In genomic region chr3:26333239-26333811, GRCm38 (mm10) we compare ENCODE assay signal across 7 mouse cellular contexts. TPM values are rescaled to one million over a fixed set of nuclear protein-coding genes. Genes with fewer than 3 reads are reported as not detected.
DNase-seq lines count a peak whose midpoint lies in the region; ATAC-seq and TF ChIP-seq lines count a peak whose summit lies in the region.

No protein-coding gene starts in this region.

- H3K27me3 ChIP-seq in forebrain, embryonic 14.5 days (replicated peaks; ENCODE audit: control insufficient read depth, insufficient read depth, low read length) = no peaks in the 10 kb centered on the region
- peaks cover 29% of the 10 kb centered on the region for H3K27me3 ChIP-seq in midbrain, embryonic 12.5 days
- no peaks in the 10 kb centered on the region for H3K27me3 ChIP-seq in thymus, adult 2 months (ENCODE audit: control insufficient read depth, insufficient read depth, low read length)

- WGBS in forebrain, embryonic 14.5 days = under 1% methylated on average over 38 of the region's 41 CpGs
- under 1% methylated on average over 35 of the region's 41 CpGs for WGBS in midbrain, embryonic 12.5 days
- 4% methylated on average over 41 of the region's 41 CpGs for WGBS in thymus, adult 2 months

- peak overlapping the region; percentile 47; the same call in 1 of the 2 replicates for H3K9ac ChIP-seq in ES-E14 (ENCODE audit: insufficient read depth, low read depth, low read length, poor library complexity, severe bottlenecking)
- H3K9ac ChIP-seq in forebrain, embryonic 14.5 days (ENCODE audit: low read length) = peak overlapping the region; percentile 91
- H3K9ac ChIP-seq in midbrain, embryonic 12.5 days (replicated peaks) = peak overlapping the region; percentile 66

- peak; percentile 62 for ATAC-seq in forebrain, embryonic 14.5 days
- ATAC-seq in midbrain, embryonic 12.5 days (ENCODE audit: low FRiP score, low read depth) = peak; percentile 74

- H3K4me3 ChIP-seq in ES-E14 (ENCODE audit: insufficient read depth in 1 of 2, low read depth in 1 of 2, low read length in 2 of 2, poor library complexity in 1 of 2, severe bottlenecking in 1 of 2) = peak overlapping the region; percentile 63 to 66
- peak overlapping the region; percentile 80 for H3K4me3 ChIP-seq in forebrain, embryonic 14.5 days (ENCODE audit: low read depth, low read length)
- H3K4me3 ChIP-seq in midbrain, embryonic 12.5 days = peak overlapping the region; percentile 61
- no peak overlapping the region for H3K4me3 ChIP-seq in thymus, adult 2 months (ENCODE audit: control insufficient read depth, insufficient read depth, low read length)

- TF ChIP-seq POLR2A in thymus, adult 2 months (IDR thresholded peaks at IDR 0.05; ENCODE audit: control insufficient read depth, extremely low read depth, insufficient read depth, low read length, poor library complexity) = no peak

- no peak for TF ChIP-seq CTCF in thymus, adult 2 months (IDR thresholded peaks at IDR 0.05; ENCODE audit: borderline replicate concordance, control insufficient read depth, extremely low read depth, insufficient read depth, low read length, poor library complexity)

- in situ Hi-C loops in ES-E14 (cut with MboI; ENCODE audit: low sequenced_read_pairs in 2 of 2, unreplicated experiment in 2 of 2) = no loop called here

- H3K9me3 ChIP-seq in ES-E14 (ENCODE audit: control insufficient read depth, insufficient read depth, low read depth, low read length) = no peaks in the 10 kb centered on the region
- H3K9me3 ChIP-seq in forebrain, embryonic 14.5 days (replicated peaks; ENCODE audit: control insufficient read depth, low read length) = no peaks in the 10 kb centered on the region
- no peaks in the 10 kb centered on the region for H3K9me3 ChIP-seq in midbrain, embryonic 12.5 days

- DNase-seq in ES-E14 (ENCODE audit: low read depth, low spot score) = peak; percentile 35
- peak; percentile 85 for DNase-seq in brain, adult 2 months (ENCODE audit: low read depth, low spot score)
- DNase-seq in forebrain, embryonic 14.5 days (ENCODE audit: low spot score) = peak; percentile 78
- peak; percentile 36 to 58 for DNase-seq in layer of hippocampus, postnatal 10 days (ENCODE audit: low spot score in 2 of 2)
- peak; percentile 4 for DNase-seq in testis, postnatal 14 days (ENCODE audit: low spot score)
- no peak for DNase-seq in thymus, adult 2 months

- H3K4me1 ChIP-seq in ES-E14 (ENCODE audit: control insufficient read depth in 2 of 2, insufficient read depth in 2 of 2, low read length in 2 of 2, poor library complexity in 1 of 2) = no peaks in the 10 kb centered on the region
- H3K4me1 ChIP-seq in forebrain, embryonic 14.5 days (ENCODE audit: control insufficient read depth, insufficient read depth, low read length) = peaks cover 10% of the 10 kb centered on the region
- peaks cover 12% of the 10 kb centered on the region for H3K4me1 ChIP-seq in midbrain, embryonic 12.5 days
- no peaks in the 10 kb centered on the region for H3K4me1 ChIP-seq in thymus, adult 2 months (replicated peaks; ENCODE audit: control insufficient read depth, insufficient read depth, low read length)

- H3K36me3 ChIP-seq in ES-E14 (ENCODE audit: control insufficient read depth, insufficient read depth, low read length, poor library complexity, severe bottlenecking) = no peaks in the 10 kb centered on the region
- H3K36me3 ChIP-seq in forebrain, embryonic 14.5 days (ENCODE audit: control insufficient read depth, insufficient read depth, low read length) = no peaks in the 10 kb centered on the region
- H3K36me3 ChIP-seq in midbrain, embryonic 12.5 days = no peaks in the 10 kb centered on the region
- no peaks in the 10 kb centered on the region for H3K36me3 ChIP-seq in thymus, adult 2 months (ENCODE audit: control insufficient read depth, insufficient read depth, low read length)

- peak overlapping the region; percentile 90 for H3K4me2 ChIP-seq in forebrain, embryonic 14.5 days (ENCODE audit: low read length)
- peak overlapping the region; percentile 89 for H3K4me2 ChIP-seq in midbrain, embryonic 12.5 days (replicated peaks)

- H3K27ac ChIP-seq in ES-E14 (ENCODE audit: insufficient read depth, low read depth, low read length, poor library complexity, severe bottlenecking) = no peak overlapping the region
- H3K27ac ChIP-seq in forebrain, embryonic 14.5 days (ENCODE audit: low read depth, low read length) = no peak overlapping the region
- H3K27ac ChIP-seq in midbrain, embryonic 12.5 days (replicated peaks) = no peak overlapping the region
- no peak overlapping the region for H3K27ac ChIP-seq in thymus, adult 2 months (ENCODE audit: control insufficient read depth, insufficient read depth, low read length)

TF ChIP-seq in ES-E14, 5 proteins besides CTCF, POLR2A, EP300 and RAD21:
- TF ChIP-seq HCFC1 (IDR thresholded peaks at IDR 0.05; ENCODE audit: borderline replicate concordance, insufficient read depth, low read length) (no peak), ZC3H11A (IDR thresholded peaks at IDR 0.05; ENCODE audit: borderline replicate concordance, low read depth, low read length) (no peak), MAFK (IDR thresholded peaks at IDR 0.05; ENCODE audit: insufficient read depth, low read depth, low read length) (no peak), CHD2 (IDR thresholded peaks at IDR 0.05; ENCODE audit: low read depth, low read length) (no peak)

RNA-seq across cellular contexts. Expression of gene Nlgn1, which starts 1.1 kb away (rescaled TPM):
- 0.04 TPM in 1 of 2 replicates, not detected in the other for total RNA-seq in ES-E14 (2012; rRNA removed)
- 15.9 and 19.5 TPM in 2 replicates for polyA plus RNA-seq in forebrain, embryonic 14.5 days (2014; fragmentation: Nextera tagmentation; extraction: Ambion mirVana)
- total RNA-seq in layer of hippocampus, postnatal 10 days (2021) = 100 to 1,000 TPM; 112 to 114 TPM
- polyA plus RNA-seq in midbrain, embryonic 12.5 days (2016; fragmentation: Nextera tagmentation; extraction: Ambion mirVana) = 8.9 and 10.3 TPM in 2 replicates
- polyA plus RNA-seq in thymus, adult 2 months (2012; rRNA removed) = 0.83 and 0.96 TPM in 2 replicates
